Mouse (Mus musculus) fat pad, adult 2 months (tissue): ENCODE results near the gene Vps9d1.
"Not testable (repeated sequence)": the region's sequence is repeated elsewhere in the genome, so short reads cannot be mapped to it uniquely, and the experiment has no call there.

Source experiments
- DNase-seq: peaks from one replicate; pipeline ENCODE4 v3.0.0-alpha.2; 2011; ENCODE audit warnings: low read depth, low spot score; ENCODE audit errors: extremely low read depth

Vps9d1 gene

DNA sequence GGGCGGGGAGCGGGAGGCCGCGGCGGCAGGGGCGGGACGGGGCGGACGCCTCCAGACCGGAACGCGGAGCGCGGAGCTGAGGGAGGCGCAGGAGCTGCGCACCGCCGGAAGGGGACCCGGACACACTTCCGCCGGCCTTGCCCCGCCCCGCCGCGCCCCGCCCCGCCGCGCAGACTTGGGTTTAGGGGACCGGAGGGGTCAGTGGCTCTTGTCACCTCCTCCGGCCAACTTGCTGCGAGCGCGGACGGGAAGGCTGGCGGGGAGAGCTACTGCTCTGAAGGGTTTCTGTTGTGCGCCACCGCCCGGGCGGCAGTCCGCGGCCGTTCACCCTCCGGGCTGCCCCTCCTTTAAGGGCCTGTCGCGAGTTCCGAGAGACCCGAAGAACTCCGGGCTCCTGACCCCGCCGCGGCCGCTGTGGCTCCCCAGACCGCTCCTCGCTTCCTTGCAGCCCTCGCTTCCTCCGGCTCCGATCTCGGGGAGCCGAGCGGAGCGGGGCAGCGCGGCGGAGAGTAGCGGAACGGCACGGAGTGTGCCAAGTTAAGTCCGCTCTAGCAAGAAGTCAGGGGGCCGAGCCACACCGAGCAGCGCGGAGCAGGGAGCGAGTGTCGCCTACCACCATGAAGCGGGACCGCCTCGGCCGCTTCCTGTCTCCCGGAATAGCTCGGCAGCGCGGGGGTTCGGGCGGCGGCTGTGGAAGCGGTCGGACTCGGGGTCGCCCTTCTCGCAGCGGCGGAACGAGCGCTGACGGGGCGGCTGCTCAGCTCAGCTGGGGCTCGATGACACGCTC is at the start of gene Vps9d1, which contains the start of gene Zfp276:
TSS of gene Vps9d1 (minus strand) at position 250 of the 787 bp plus-strand sequence.
TSS of gene Zfp276 (plus strand) at position 97 of the 787 bp plus-strand sequence.
- no peak for DNase-seq

DNA sequence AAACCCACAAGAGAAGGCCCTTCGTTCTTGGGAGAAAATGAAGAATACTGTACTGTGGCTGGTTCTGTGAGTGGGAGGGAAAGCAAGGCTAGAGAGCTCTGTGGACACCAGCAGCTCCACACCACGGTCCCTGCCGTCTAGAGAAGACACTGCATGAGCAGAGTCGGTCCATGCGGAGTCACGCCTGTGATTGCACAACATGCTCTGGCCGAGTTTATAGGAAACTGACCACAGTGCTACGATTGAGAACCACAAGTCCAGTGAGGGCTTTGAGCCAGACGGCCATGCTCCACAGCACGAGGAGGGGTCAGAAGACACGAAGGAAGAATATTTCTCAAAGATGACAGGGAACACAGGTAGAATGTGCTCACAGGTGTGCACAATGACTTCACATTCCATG is 44.2 kb upstream of the Vps9d1 start:
- DNase-seq, result no peak

DNA sequence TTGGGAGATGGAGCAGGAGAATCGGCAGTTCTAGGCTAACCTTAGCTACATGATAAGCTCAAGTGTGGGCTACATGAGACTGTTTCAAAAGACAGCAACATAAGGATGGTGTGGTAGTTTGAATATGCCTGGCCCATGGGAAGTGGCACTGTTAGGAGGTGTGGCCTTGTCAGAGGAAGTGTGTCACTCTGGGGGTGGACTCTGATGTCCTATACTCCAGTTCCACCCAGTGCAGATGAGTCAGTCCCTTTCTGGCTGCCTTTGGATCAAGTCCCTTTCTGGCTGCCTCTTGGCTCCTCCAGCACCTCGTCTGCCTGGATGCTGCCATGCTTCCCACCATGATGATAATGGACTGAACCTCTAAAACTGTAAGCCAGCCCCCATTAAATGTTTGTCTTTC is 38.6 kb upstream of the Vps9d1 start:
- no peak for DNase-seq

DNA sequence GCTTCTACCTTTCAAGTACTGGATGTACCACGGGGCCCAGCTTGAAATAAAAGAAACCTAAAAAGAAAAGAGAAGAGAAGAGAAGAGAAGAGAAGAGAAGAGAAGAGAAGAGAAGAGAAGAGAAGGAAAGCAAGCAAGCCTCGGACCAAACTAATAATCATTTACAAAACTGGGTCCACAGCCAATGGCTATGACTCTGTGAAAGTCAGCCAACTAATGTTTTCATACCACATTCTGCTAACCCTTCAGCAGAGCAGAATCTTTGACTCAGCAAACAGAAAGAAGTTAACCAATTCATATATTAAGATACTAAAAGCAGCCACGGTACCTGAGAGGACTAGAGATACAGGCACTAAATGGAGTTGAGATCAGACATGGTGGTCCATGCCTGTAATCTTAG is 38.1 kb upstream of the Vps9d1 start:
- no peak for DNase-seq

DNA sequence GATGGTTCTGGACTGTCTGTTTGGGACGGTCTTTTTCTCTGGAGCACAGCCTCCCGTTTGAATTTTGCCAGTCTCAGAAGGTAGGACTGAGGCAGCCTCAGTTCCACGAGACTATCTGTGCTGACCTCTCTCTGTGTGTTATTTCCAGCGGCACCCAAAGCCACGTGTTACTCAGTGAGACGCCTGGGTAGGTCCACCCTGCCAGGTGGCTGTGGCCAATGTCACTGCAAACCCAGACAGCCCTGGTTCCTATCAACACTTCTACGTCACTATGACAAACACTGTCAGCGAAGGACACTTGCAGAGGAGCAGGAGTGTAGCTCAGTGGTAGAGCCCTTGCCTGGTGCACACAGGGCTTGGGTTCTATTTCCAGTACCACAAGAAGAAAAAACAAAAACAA is 37.6 kb upstream of the Vps9d1 start:
- no peak for DNase-seq

DNA sequence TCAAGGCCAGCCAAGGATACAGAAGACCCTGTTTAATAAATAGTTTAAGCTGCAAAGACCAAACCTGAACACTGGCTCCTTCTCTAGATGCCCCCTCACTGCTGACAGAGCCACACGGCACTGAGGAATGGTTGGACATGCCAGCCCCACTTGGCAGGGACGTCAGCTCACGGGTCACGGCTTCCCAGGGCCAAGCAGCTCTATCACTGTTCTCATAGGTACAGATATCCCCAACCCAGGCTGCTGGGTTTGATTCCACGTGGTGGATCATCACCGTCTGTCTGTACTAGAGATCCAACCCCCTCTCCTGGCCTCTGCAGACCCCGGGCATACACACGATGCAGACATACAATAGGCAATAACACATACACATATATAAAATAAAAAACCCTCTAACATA is 36.5 kb upstream of the Vps9d1 start:
- no peak for DNase-seq

DNA sequence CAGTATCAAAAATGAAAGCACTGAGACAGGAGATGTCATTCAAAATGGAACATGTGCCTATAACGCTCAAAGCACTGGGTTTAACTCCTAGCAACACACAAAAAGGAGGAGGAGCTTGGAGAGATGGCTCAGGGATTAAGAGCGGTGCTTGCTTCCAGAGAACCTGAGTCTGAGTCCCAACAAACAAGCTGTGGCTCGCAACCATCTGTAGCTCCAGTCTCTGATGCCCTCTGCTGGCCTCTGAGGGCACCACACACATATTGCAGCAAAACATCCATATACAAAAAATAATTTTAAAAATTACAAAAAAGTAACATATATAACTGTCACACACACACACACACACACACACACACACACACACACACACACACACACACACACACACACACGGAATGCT is 36.0 kb upstream of the Vps9d1 start:
- DNase-seq, result peak; percentile 23

DNA sequence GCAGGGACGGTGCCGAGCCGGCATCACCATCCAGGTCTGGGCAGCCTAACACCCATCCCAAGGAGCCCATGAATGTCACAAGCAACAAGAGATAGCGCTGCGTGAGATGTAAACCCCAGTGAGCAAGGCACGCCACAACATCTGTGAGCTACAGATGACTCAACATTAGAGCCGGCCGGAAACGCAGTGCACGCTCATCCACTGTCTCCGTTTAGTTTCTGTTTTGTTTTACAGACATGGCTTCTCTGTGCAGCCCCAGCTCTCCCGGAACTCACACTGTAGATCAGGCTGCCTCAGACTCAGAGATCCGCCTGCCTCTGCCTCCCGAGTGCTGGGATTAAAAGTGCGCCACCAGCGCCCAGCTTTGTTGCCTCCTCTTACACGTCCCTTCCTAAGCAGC is 33.2 kb upstream of the Vps9d1 start:
- DNase-seq, result no peak

DNA sequence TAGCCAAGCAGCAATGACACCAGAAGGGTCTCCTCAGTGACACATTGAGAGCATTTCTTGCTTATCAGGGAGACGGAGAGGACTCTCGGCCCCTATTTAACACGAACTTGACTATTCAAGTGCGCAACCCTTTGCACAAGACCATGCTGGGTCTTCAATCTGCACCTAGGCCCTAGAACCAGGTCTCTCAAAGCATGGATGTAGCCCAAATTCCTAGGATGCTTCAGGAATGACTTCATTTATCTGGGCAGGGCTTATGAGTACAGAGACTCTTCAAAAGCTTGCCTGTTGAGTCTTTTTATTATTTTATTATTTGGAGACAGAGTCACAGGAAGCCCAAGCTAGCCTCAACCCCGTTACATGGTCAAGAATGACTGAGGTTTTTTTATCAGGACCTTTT is 30.3 kb upstream of the Vps9d1 start:
- DNase-seq, result no peak

DNA sequence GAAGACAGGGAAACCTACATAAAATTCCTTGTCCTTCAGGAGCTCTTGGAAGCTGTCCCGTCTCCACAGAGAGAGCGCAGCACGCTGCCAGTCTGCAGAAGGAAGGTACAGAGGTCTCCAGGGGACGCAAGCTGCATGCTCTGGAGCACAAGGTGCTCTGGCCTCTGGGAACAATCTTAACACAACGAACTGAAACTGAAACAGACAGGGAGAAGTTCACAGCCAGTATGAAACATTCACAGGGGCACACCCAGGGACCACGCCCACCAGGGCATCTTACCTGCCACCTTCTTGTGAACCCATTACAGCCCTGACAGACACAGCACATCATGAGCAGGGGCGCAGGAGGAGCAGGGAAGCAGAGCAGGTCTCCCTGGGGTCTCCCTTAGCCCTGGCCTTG is 29.8 kb upstream of the Vps9d1 start:
- no peak for DNase-seq

DNA sequence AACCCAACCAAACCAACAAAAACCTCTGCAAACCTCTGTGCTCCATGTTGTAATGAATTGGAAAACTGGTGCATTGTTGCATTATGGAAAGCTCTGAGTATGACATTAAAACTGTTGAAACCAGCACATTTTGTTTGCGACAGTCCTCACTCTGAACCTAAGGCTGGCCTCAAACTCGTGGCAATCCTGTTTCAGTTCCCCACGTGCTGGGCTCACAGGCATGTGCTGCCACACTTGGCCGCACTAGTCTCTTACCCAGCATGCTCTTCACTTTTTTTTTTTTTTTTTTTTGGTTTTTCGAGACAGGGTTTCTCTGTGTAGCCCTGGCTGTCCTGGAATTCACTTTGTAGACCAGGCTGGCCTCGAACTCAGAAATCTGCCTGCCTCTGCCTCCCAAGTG is 28.8 kb upstream of the Vps9d1 start:
- DNase-seq, result not testable (repeated sequence)

DNA sequence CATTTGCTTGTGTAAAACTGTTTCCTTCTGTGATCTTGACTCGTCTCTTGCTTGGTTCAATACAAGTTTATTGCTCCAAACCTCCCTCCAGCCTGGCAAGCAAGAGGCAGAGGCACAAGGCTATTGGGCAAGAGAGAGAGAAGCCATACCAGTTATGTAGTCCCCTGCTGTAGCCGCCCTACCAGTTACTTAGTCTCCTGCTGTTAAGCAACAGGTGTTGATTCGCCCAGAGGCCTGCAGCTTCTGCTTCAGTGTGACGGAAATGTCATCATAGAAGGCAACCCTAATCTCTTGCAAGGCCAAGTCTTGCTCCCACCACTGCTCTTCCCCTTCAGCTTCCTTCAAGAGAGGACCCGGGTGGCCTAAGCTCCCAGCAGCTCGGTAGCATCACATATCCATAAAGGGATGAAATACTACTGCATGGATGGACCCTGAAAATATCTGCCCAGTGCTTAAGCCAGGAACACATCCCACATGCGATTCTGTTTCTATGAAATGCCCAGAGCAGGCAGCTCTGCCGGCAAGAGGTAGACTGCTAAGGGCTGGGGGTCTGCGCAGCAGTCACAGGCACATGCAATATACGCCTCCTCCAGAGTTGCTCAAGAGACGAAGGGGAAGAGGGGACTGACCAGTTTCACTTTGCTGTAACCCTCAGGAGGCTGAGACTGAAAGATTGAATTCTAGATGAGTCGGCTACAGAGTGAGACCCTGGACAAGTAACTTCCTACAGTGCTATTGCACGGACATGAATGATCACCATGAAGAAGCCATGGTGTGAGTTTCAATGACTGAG is 26.4 kb upstream of the Vps9d1 start:
- DNase-seq, result peak; percentile 83

DNA sequence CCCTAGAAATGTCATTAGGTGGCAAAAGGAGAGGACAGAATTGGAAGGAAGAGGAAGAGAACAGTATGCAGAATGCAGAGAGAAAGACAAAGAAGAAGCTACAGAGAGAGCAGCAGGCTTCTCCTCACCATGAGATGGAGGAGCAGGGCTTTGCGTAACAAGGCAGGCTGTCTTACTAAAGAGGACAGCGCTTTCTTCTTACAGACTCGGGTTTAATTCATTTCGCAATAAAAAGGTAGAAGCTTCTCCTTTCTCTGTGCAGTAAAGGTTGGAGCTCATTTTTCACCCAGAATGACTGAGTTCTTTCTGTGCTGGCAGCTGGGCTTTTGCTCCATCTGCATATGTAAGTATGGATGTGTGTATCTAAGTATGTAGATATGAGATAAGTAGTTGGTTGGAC is 25.7 kb upstream of the Vps9d1 start:
- peak; percentile 19 for DNase-seq

DNA sequence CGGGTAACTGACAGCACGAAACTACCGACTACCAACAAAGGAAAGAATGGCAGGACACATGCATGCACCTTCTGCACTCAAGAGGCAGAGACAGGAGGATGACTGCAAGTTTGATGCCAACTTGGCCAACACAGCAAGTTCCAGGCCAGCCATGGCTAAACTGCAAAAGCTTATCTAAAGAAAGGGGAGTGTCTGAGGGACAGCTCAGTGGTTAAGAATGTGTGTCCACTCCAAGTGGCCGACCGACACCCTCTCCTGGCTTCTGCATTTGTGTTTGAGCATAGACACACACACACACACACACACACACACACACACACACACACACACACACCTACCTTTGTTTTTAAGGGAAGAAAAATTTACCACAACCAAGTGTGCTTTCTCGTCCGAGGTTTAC is 24.3 kb upstream of the Vps9d1 start:
- no peak for DNase-seq

DNA sequence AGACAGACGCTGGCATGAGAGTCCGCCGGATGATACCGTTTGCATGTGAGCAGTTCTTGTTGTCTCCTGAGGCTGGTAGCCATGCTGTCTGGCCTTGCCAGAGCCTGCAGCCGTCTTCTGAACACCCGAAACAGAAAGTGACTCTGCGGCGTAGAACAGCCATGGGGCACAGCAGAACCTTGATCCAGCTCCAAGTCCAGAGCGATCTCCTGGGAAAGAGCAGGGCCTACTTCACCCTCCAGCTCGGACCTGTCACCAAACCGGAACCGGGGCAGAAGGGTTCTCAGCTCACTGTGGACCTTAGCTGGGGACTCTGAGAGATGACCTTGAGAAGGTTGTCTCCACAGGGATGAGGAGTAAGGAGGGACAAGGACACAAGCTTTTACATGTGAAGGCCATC is 20.9 kb upstream of the Vps9d1 start:
- DNase-seq, result no peak

DNA sequence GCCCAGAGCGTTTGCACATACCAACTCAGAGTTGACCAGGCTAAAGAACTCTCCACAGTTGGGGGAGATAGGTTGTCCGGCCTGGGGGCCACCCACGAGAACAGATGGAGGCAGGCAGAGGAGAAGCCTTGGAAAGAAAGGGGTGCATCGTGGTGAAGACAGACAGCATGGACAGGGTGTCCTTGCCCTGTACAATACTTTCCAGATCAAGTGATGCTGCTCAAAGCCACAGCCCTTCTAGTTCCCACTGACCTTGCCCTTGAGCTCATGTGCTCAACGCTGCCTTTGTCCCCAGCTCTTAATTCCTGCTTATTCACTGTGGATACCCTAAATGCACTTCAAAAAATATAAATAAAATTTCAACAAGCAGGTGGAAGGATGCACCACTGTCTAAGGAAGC is 20.3 kb upstream of the Vps9d1 start:
- DNase-seq, result no peak

DNA sequence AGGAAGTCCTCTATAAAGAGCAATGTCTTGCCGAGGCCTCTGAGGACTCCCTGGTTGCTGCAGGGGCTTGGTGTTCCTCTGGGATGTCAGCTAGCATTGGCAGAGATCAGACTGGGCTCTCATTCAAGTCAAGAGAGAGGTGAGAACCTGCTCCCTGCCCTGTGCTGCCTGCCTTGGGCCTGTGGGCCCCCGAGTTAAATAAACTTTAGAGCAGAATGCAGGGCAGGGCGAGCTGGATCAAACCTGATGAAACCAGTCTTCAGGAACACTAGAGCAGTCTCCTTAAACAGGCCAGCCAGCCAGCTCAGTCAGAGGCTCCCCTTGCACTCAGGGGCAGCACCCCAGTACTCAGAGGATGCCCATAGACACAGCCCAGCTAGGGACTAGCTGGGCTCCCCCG is 17.8 kb upstream of the Vps9d1 start:
- DNase-seq, result no peak

DNA sequence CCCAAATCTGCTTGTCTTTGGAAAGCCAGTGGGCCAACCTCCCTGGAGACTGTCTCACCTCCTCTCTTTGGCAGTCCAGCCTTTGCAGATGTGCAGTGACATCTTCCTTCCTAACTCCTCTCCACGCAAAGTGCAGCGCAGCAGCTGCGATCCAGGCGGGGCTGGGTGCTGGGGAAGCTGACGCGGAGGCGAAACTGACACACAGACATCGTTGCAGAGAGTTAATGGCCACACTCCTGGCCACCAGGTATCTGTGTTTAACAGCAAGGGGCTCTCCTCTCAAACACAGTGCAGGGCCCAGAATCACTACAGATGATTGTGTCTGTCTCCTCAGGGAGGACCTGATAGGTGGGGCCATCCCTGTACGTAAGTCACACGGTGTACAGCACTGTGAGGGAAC is 17.0 kb upstream of the Vps9d1 start:
- DNase-seq, result no peak

DNA sequence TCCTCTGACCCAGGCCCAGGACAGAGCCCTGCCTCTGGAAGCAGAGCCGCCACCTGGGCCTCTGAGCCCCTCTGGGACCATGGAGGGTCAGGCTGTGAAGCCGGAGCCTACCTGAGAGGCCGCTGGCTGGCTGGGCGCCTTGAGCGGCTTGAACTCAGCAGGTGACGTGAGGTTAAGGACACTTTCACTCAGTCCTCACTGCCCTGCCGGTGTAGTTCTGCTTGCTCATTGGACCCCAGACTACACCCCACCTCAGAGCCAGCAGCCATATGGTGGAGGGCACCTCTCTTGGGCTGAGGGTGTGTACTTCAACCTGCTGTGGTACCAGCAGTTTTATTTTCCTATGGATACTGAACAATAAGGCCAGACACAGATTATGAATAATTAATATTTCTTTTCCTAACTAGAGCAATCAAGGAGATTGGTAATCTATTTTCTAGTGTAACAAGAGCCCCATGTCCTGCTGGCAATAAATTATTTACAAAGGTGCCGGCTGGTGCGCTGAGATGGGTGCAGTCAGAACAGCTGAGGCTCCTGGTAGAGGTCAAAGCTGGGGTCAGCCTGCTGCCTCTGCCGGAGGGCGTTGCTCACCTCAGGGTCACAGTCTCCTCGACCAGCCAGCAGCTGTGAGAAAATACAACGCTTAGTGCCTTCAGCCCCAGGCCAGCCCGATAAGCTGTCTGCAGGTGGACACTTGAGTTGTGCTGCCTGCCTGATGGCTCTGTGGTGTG is 13.9 kb upstream of the Vps9d1 start:
- no peak for DNase-seq

DNA sequence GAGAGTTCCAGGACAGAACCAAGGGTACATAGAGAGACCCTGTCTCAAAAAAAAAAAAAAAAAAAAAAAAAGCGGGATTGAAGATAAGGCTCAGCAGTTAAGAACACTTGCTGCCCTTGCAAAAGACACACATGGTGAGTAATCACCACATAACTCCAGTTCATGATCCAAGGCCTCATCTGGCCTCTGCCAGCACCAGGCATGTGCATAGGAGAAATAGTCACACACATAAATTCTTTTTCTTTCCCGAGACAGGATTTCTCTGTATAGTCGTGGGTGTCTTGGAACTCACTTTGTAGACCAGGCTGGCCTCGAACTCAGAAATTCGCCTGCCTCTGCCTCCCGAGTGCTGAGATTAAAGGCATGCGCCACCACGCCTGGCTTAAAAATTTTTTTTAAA is 3.4 kb upstream of the Vps9d1 start:
- DNase-seq, result not testable (repeated sequence)

DNA sequence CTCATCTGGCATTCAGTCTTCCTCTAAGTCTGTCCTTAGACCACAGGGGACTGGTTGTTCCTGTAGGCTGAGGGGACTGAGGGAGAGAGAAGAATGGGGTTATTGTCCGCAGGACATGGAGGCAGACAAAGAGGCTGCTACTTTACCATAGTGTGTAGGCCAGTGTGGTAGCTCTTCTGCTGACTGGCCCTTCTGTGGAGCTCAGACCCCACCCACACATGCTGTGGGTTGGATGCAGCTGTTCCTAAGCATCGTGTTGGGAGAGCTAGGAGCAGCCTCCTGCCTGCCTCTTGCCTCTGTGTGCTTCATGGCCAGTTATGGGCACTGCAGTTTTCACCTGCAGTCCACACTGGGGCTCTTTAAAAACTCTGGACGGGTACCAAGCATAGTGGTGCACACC is 3.0 kb upstream of the Vps9d1 start:
- DNase-seq, result no peak

DNA sequence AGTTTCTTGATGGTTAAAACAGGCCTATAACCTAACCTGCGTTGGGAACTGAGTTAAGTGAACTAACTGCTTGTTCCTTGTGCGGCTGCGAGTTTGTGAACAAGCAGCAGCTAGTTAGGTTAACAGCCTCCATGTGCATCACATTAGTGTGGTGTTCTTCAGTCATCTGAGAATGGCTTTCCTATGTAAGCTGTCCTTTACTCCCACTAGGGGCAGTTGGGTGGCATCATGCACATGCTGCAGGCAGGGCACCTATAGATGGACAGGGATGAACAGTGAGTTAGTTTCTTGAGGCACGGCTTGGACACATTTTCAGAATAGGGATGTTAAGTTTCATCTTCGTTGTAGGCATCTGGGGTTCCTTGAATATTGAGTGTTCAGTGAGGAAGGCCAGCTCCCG is 1.0 kb upstream of the Vps9d1 start:
- no peak for DNase-seq
